Mouse (Mus musculus) CH12.LX (cell line): Measurements from ENCODE around the gene Myo1h. TPM values are rescaled to one million over a fixed set of nuclear protein-coding genes. Genes with fewer than 3 reads are reported as not detected.

Source experiments
- DNase-seq: peaks from one replicate; pipeline ENCODE4 v3.0.0-alpha.2; 2013; ENCODE audit errors: extremely low read depth
- H3K27ac ChIP-seq: 2 replicates; pipeline ENCODE4 v1.5.1; 2012; ENCODE audit warnings: low read depth, mild to moderate bottlenecking, control low read depth, moderate library complexity; ENCODE audit not compliant: insufficient read depth
- H3K27me3 ChIP-seq: replicated peaks from 2 replicates; pipeline ENCODE3; 2012; ENCODE audit warnings: inconsistent platforms
- H3K36me3 ChIP-seq, 2 experiments: replicated peaks in 1 of 2; 2 replicates each; pipeline versions ENCODE3 to v1.6.1; 2012; ENCODE audit warnings: inconsistent platforms in 1 of 2, low read length in 1 of 2, mild to moderate bottlenecking in 1 of 2, mixed read lengths in 1 of 2, moderate library complexity in 1 of 2; ENCODE audit not compliant: control insufficient read depth in 1 of 2, insufficient read depth in 1 of 2
- H3K4me1 ChIP-seq, 2 experiments: 2 replicates each; pipeline ENCODE4 v1.6.1; 2012; ENCODE audit warnings: inconsistent platforms in 1 of 2, moderate library complexity in 1 of 2; ENCODE audit not compliant: insufficient read depth in 2 of 2, control insufficient read depth in 1 of 2
- H3K4me2 ChIP-seq: 2 replicates; pipeline ENCODE4 v1.6.1; 2012; ENCODE audit warnings: low read depth, mild to moderate bottlenecking, control low read depth; ENCODE audit not compliant: poor library complexity, insufficient read depth, severe bottlenecking
- H3K4me3 ChIP-seq, 3 experiments: fragments of 150-350 bp in 1 of 3; sonication (generic) in 1 of 3; replicated peaks in 1 of 3; 2 replicates each; pipeline versions ENCODE3 to v1.5.1; 2011 to 2012; ENCODE audit warnings: low read depth in 2 of 3, low read length in 2 of 3, mild to moderate bottlenecking in 2 of 3, moderate library complexity in 2 of 3, control low read depth in 1 of 3, improper control_type of control experiment in 1 of 3, inconsistent platforms in 1 of 3, mixed read lengths in 1 of 3; ENCODE audit not compliant: poor library complexity in 1 of 3
- H3K79me2 ChIP-seq: replicated peaks from 2 replicates; pipeline ENCODE4 v1.6.1; 2012; ENCODE audit warnings: mild to moderate bottlenecking, moderate library complexity; ENCODE audit not compliant: control insufficient read depth, poor library complexity, insufficient read depth, severe bottlenecking; ENCODE audit errors: extremely low read depth
- H3K9ac ChIP-seq: 2 replicates; pipeline ENCODE4 v1.6.1; 2012; ENCODE audit warnings: low read depth, mild to moderate bottlenecking, control low read depth, moderate library complexity; ENCODE audit not compliant: insufficient read depth
- H3K9me3 ChIP-seq: replicated peaks from 2 replicates; pipeline ENCODE3; 2012; ENCODE audit warnings: low read length, inconsistent platforms, mixed read lengths
- BHLHE40 ChIP-seq: IDR thresholded peaks from 2 replicates; pipeline ENCODE4 v1.6.1; 2011; ENCODE audit warnings: mild to moderate bottlenecking, low read depth, low read length, improper control_type of control experiment
- CHD1 ChIP-seq: IDR thresholded peaks from 2 replicates; pipeline ENCODE4 v1.6.1; 2012; ENCODE audit warnings: low read depth, low read length, improper control_type of control experiment, inconsistent platforms
- CHD2 ChIP-seq: IDR thresholded peaks from 2 replicates; pipeline ENCODE4 v1.6.1; 2011; ENCODE audit warnings: low read length, improper control_type of control experiment
- CTCF ChIP-seq, 2 experiments: IDR thresholded peaks in 1 of 2; conservative IDR thresholded peaks in 1 of 2; 2 replicates each; pipeline ENCODE4 v1.5.1; 2011 to 2012; ENCODE audit warnings: low read depth in 2 of 2, low read length in 2 of 2, improper control_type of control experiment in 1 of 2, inconsistent platforms in 1 of 2, mild to moderate bottlenecking in 1 of 2, moderate library complexity in 1 of 2
- E2F4 ChIP-seq: IDR thresholded peaks from 2 replicates; pipeline ENCODE4 v1.6.1; 2011; ENCODE audit warnings: low read depth, low read length, improper control_type of control experiment; ENCODE audit not compliant: insufficient replicate concordance
- GABPA ChIP-seq: IDR thresholded peaks from 2 replicates; pipeline ENCODE4 v1.6.1; 2012; ENCODE audit warnings: low read depth, low read length, improper control_type of control experiment, inconsistent platforms; ENCODE audit not compliant: insufficient replicate concordance
- JUND ChIP-seq: conservative IDR thresholded peaks from 2 replicates; pipeline ENCODE4 v1.6.1; 2011; ENCODE audit warnings: low read depth, low read length, improper control_type of control experiment
- MAFK ChIP-seq: IDR thresholded peaks from 2 replicates; pipeline ENCODE4 v1.6.1; 2011; ENCODE audit warnings: low read length, improper control_type of control experiment; ENCODE audit not compliant: insufficient replicate concordance
- MYC ChIP-seq: IDR thresholded peaks from 2 replicates; pipeline ENCODE4 v1.6.1; 2011; ENCODE audit warnings: low read depth, mild to moderate bottlenecking, improper control_type of control experiment, low read length
- NRF1 ChIP-seq: IDR thresholded peaks from 2 replicates; pipeline ENCODE4 v1.6.1; 2014; ENCODE audit warnings: low read depth, mild to moderate bottlenecking, inconsistent platforms, low read length, improper control_type of control experiment, moderate library complexity
- PAX5 ChIP-seq: IDR thresholded peaks from 2 replicates; pipeline ENCODE4 v1.6.1; 2012; ENCODE audit warnings: low read length, inconsistent platforms, mixed read lengths
- RAD21 ChIP-seq: IDR thresholded peaks from 2 replicates; pipeline ENCODE4 v1.6.1; 2011; ENCODE audit warnings: low read depth, mild to moderate bottlenecking, low read length, improper control_type of control experiment, moderate library complexity
- SIN3A ChIP-seq: IDR thresholded peaks from 2 replicates; pipeline ENCODE4 v1.6.1; 2012; ENCODE audit warnings: low read length, improper control_type of control experiment, inconsistent platforms
- SMC3 ChIP-seq: IDR thresholded peaks from 2 replicates; pipeline ENCODE4 v1.6.1; 2011; ENCODE audit warnings: low read depth, low read length, improper control_type of control experiment
- USF1 ChIP-seq: IDR thresholded peaks from 2 replicates; pipeline ENCODE4 v1.6.1; 2014; ENCODE audit warnings: low read depth, mild to moderate bottlenecking, inconsistent platforms, low read length, improper control_type of control experiment
- ZC3H11A ChIP-seq: IDR thresholded peaks from 2 replicates; pipeline ENCODE4 v1.6.1; 2012; ENCODE audit warnings: low read depth, mild to moderate bottlenecking, inconsistent platforms, low read length, improper control_type of control experiment
- ZKSCAN1 ChIP-seq: IDR thresholded peaks from 2 replicates; pipeline ENCODE4 v1.6.1; 2012; ENCODE audit warnings: low read depth, inconsistent platforms, low read length, improper control_type of control experiment, borderline replicate concordance
- ZMIZ1 ChIP-seq: IDR thresholded peaks from 2 replicates; pipeline ENCODE4 v1.6.1; 2012; ENCODE audit warnings: low read depth, mild to moderate bottlenecking, inconsistent platforms, low read length, improper control_type of control experiment
- ZNF384 ChIP-seq: IDR thresholded peaks from 2 replicates; pipeline ENCODE4 v1.6.1; 2012; ENCODE audit warnings: low read depth, low read length, improper control_type of control experiment, inconsistent platforms
- dilution Hi-C: fragments of 300-500 bp; cut with MboI; formaldehyde crosslinking; loops from 2 replicates; pipeline ENCODE4 v1.14.3; 2020; ENCODE audit warnings: low sequenced_read_pairs; ENCODE audit not compliant: extremely low pct_unique_long_range_greater_than_20kb, extremely low pct_ligation_motif_present
- in situ Hi-C: fragments of 300-500 bp; cut with MboI; formaldehyde crosslinking; loops from 3 replicates; pipeline ENCODE4 v1.14.3; 2019; ENCODE audit warnings: low sequenced_read_pairs, low pct_ligation_motif_present, low pct_unique_long_range_greater_than_20kb, mixed read lengths
- polyA plus RNA-seq: library from polyadenylated mRNA; unstranded; fragments of >175 nt; gene quantifications from 2 replicates; pipeline ENCODE4 v1.2.1, GENCODE M21; 2012; ENCODE audit warnings: low read depth; ENCODE audit not compliant: insufficient read length
- total RNA-seq, 2 experiments: library from RNA; depleted of rRNA; stranded (reverse); fragments of 300-350 nt in 1 of 2; fragments of >200 nt in 1 of 2; gene quantifications; 2 replicates each; pipeline ENCODE4 v1.2.3; 2012 to 2014

Gene Myo1h
- total and polyA plus RNA-seq, 3 experiments: 1.1 to 4.4 (median 1.8) TPM

- dilution Hi-C loops (no loop called here), in situ Hi-C loops (loop anchor here (5.0 kb wide), 2 partner anchors 57 to 132 kb away; no protein-coding TSS in a partner anchor)
- peak; percentile 70 for DNase-seq
- H3K79me2 ChIP-seq: no peaks in the 10 kb centered on the region
- peaks cover 0 to 13% of the 10 kb centered on the region in 2 experiments; a peak in 3 of 4 replicates for H3K4me1 ChIP-seq
- no peak overlapping the region for H3K9ac ChIP-seq
- H3K36me3 ChIP-seq: no peaks in the 10 kb centered on the region
- peak overlapping the region; percentile 60 for H3K4me2 ChIP-seq
- no peak overlapping the region for H3K4me3 ChIP-seq
- no peak overlapping the region for H3K27ac ChIP-seq
- TF ChIP-seq MYC (peak; percentile 34; the same call in 1 of the 2 replicates), ZNF384 (peak; percentile 87), ZMIZ1 (no peak), RAD21 (peak; percentile 94), JUND (0 out of 2 replicates have a peak, but pooled peaks have one; percentile 32), SMC3 (peak; percentile 84), CTCF (conservative IDR thresholded peaks at IDR 0.05 in 1 of 2, IDR thresholded peaks at IDR 0.05 in 1 of 2; ENCODE audit: low read depth in 2 of 2, low read length in 2 of 2) (peak; percentile 30 to 90; a peak in 3 of 4 replicates), ZC3H11A (peak; percentile 71), ZKSCAN1 (no peak), E2F4 (no peak)
- no peaks in the 10 kb centered on the region for H3K27me3 ChIP-seq
- H3K9me3 ChIP-seq: no peaks in the 10 kb centered on the region
These were observed 20.1 kb downstream of the Myo1h start for GRCm38 (mm10) chr5:114308765-114309679.

- no peak for TF ChIP-seq NRF1
- no peak for TF ChIP-seq PAX5
- TF ChIP-seq E2F4: no peak
- TF ChIP-seq SIN3A: no peak
- TF ChIP-seq GABPA: no peak
- TF ChIP-seq MAFK: no peak
- TF ChIP-seq CHD2: no peak
- no peak for TF ChIP-seq USF1
- TF ChIP-seq BHLHE40: no peak
- TF ChIP-seq CHD1: no peak
- no peaks in the 10 kb centered on the region for H3K9me3 ChIP-seq
- H3K79me2 ChIP-seq: no peaks in the 10 kb centered on the region
- H3K4me1 ChIP-seq: peaks cover under 1 to 13% of the 10 kb centered on the region in 2 experiments
- in situ Hi-C loops: loop anchor here (5.0 to 10.0 kb wide), 3 partner anchors 57 to 305 kb away; no protein-coding TSS in a partner anchor
- dilution Hi-C loops: no loop called here
- DNase-seq: no peak
- no peak overlapping the region for H3K9ac ChIP-seq
- H3K36me3 ChIP-seq: no peaks in the 10 kb centered on the region
- H3K4me2 ChIP-seq: peak overlapping the region; percentile 60; the same call in 1 of the 2 replicates
- no peak overlapping the region for H3K4me3 ChIP-seq
- no peak overlapping the region for H3K27ac ChIP-seq
- no peaks in the 10 kb centered on the region for H3K27me3 ChIP-seq
These were observed 20.7 kb downstream of the Myo1h start for GRCm38 (mm10) chr5:114309680-114310036.
